Mouse (Mus musculus) c-Kit-positive CD71-negative TER-119-negative erythroid progenitor cells, embryonic 14.5 days (primary cell): ENCODE data around the gene Dysf.

ENCODE experiments used
- DNase-seq: peaks from one replicate; pipeline ENCODE4 v3.0.0-alpha.2; 2013; ENCODE audit warnings: low read depth

The Dysf gene

DNA sequence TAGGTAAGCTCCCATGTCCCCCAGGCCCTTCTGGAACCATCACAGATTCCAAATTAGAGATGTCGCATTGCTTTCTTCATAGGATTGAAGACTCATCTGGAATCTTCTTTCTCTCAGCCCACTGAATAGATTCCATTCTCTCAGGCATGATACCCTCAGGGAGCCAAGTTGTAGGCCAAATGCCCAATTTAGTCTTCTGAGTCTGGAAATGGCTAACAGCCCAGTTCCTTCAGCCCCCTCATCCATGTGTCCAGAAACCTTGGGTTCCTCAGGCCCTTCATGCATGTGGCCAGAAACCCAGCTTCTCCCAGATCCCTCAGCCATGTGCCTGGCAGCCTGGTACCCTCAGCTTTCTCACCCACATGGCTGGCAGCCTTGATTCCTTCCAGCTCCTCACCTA lies 160.2 kb downstream of the Dysf start:
- DNase-seq: no peak

DNA sequence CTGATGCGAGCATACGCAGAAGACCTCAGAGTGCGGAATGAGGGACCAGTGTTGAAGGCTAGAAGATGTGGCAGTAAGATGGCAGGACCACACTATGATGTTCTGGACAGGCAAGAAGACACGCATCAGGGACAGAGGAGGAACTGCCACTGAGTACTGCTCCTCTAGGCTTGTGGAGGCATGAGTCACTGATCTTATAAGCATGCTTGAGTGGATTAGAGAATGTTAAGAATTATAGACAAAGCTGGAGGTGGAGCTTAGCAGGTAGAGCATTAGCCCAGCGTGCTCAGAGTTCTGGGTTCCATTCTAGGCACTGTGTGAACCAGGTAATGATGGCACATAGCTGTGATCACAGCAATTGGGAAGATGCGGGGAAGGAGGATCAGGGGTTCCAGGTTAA lies 165.2 kb downstream of the Dysf start:
- no peak for DNase-seq

DNA sequence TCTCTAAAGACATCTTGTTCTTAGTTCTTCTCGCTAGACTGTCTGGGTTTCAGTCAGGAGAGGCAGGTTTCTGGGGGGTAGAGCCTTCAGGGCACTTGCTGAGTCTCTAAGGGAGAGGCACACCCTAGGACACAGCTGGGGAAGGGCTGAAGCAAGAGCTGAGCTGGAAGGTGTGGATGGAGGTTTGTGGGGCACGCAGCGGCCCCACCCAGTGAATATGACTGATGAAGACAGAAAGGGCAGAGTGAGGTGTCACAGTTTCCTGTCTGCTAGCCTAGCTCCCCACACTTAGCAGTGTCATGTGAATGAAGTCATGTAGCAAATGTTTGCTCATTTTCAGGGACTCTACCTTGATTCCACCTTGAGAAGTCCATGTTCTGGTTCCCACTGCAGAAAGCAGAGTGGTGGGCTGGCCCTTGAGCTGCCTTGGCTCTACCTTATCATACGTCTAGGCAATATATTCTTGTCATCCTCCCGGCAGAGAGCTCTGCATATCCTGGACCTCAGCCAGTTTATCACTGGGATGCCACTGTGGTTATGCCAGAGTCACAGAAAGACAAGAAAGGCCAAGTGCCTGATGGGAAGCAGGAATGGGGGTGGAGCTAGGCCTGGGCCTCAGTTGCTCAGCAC lies 170.5 kb downstream of the Dysf start:
- DNase-seq: no peak

DNA sequence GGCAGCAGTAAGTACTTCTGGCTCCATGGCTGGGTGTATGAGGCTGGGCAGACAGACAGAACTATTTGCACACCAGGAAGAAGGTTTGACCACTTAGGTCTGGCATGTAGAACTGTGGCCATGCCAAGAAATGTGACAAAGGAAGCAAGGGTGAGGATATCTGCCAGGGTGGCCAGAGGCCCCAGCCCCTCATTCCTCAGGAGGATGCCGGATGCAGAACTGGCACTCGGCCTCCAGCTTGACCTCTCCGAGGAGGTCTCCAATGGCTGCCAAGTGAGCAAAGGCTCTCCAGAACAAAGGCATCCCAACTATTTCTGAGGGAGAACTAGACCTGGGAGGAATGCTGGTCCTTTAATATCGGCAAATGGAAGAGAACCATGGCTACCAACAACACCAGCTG lies 173.1 kb downstream of the Dysf start:
- no peak for DNase-seq

DNA sequence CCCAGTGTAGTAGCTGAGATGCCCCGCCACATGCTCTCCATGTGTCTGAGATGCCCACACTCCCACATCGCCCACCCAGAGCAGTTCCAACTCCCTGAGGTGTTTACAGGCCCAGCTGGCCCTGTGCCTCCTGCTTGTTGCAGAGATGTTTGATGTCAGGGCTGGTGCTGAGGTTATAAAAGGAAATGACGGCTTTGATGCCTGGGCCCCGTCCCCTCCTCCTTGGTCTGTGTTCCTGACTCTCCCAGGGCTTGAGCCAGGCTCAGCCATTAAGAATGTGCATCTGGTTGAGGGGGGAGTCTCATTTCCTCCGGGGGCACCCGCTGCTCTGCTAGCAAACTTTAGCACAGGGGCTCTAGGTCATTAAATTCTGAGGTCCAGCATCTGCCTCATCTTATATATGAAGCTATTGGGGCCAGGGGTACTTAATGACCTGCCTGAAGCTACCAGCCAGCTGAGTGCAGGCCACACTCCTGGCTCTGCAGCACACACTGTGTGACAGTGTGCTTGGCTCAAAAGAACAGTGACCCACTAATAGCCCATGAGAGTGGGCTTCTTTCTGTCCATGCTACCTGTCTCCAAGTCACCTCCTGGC lies 183.4 kb downstream of the Dysf start:
- DNase-seq: no peak

DNA sequence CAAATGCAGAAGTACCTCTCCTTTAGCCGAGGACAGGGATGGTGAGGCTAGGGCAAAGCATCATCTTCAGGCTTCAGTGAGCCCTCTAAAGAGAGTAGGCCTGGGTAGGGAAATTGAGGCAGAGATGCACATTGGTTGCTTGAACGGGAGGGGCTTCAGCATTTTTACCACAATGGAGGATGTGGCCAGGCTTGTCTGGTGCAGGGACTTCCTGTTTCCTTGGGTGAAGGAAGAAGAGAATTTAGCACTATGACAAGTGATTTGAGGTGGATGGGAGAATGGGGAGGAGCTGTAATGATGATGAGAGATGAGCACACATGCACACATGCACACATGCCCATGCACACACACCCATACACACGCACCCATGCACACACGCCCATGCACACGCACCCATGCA lies 188.1 kb downstream of the Dysf start:
- DNase-seq: no peak

DNA sequence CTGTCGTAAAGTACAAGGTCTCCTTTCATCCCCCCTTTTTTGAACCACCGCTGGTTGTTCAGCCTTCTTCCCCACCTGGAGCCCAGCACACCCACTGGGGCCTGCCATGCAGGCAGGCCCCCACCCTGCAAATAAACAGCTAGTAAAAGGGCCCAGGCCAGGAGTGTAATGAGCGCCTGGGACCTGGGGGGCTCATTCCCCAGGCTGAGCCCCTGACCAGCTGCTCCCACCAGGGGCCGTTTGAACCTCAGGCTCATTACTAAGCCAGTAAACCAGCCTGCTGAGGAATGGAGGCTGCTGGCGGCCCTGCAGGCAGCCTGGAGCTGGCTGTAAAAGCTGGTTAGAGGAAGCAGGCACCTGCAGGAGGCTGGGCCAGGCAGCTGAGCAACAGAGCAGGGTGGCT lies 189.4 kb downstream of the Dysf start:
- no peak for DNase-seq

DNA sequence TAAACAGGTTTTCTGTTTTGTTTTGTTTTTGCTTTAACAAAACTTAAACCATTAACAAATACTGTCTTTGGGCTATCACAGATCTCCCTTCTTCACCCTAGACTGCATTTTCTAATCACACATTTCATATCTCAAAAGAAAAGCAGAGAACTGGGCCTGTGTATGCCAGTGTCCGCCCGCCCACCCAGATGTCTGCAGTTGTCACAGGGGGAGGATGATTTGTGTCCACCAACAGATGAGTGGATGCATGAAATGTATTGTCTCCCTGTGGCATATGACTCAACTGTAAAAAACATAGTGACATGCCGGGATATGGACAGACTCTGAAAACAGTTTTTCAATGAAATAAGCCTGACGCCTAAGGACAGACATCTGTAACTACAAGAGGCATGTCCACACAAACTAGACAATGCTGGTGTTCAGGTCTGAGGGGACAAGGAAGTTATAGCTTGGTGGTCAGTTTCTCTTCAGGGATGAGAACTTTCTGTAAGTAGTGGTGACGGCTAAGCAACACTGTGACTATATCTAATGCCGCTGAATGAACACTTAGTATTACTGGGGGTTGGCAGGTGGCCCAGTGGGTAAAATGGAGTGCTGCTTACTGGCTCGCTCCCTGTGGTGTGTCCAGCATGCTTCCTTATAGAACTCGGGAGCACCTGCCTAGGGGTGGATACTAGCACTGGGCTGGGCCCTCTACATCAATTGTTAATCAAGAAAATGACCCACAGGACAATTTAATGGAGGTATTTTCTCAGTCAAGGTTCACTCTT lies 193.5 kb downstream of the Dysf start:
- DNase-seq: no peak

DNA sequence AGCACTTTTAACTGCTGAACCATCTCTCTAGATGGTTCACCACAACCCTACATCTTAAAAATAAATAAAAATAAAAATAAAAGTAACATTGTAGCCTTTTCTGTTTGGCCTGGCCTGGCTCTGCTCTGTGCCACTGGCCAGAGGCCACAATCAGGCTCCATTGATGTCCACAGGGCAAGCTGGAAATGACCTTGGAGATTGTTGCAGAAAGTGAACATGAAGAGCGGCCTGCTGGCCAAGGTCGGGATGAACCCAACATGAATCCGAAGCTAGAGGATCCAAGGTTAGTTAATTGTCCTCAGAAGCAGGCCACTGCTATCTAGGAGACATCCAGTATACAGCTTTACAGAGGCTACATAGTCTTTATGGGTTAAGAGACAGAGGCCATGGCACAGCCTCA lies 197.2 kb downstream of the Dysf start:
- DNase-seq: no peak

DNA sequence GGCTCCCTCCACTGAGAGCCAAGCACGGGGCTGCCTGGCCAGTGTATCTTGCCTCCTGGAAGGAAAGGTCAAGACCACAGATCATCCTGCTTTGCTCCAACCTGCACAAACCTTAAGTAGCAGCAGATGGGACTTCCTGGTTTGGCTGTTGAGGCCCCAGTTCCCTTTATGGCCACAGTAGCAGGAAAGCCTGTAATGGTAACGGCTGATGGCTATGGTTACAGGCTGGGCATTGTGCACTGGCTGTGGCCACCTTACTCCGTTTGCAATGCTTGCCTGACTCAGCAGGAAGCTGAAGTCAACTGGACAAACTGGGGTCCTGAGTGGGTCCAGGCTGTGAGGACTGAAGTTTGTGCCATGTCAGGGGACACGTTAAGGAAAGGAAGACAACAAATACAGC lies 200.2 kb downstream of the Dysf start:
- no peak for DNase-seq

DNA sequence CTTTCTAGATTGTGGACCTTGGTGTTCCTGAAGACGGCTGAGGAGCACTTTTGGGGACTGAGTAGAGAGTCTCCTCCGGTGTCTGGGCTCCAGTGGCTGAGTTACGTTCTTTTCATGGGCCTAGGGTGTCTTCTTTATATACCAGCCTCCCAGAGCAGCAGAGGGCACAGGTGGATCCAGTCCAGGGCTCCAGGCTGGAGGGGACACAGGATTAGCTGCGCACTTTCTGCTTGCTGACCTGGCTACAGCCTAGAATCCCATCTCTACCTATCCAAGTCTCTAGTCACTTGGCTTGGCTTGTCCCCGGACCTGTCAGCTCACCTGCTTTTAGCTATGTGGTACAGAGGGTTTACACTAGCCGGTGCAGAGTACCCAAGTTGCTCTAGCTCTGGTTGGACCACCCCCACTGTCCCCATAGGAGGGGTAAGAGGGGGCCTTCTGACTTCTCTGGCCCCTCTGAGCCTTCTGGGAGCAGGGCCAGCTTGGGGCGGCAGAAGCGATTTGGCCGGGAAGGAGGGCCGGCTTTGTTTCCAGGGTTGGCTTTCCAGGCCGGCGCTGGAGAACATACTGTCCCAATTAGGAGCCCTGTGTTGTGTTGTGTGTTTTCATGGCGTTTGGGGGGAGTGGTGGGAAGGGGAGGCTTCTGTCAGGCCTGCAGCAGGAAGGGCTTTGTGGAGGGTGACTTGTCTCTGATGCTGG lies 201.5 kb downstream of the Dysf start:
- no peak for DNase-seq

DNA sequence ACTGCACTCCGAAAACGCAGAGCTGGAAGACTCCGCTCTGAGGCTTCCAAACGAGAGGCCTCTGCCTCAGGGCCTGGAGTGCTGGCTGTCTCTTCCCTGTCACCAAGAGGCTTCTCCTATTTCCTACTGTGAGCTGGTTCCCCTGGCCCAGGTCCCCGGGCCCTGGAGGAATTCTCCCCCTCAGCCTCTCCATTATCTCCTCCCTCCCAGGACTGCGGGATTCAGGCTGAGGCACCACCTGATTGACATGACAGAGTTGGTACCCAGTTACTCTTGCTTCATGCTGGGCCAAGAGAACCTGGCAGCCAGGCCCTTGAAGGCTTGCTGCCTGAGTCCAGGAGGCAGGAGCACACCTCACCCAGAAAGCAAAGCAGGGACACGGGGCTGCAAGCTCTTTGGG lies 203.1 kb downstream of the Dysf start:
- DNase-seq: no peak

DNA sequence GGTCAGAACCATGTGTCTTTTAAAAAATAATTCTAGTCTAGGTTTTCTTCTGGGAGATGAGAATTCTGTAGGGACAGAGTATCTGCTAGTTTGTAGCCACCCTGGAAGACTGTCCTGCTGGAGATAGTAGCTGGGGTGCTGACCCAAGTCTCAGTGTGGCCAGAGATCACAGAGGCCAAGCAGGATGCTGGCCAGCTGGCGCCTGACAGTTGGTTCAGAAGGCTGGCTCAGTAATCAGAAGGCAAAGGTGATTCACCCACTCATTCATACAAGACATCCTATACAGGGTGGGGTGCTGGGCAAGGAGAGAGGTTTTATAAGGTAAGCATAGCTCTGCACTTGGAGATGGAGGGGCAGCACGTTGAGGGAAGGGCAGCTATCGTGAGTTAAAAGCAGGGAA lies 204.7 kb downstream of the Dysf start:
- no peak for DNase-seq

DNA sequence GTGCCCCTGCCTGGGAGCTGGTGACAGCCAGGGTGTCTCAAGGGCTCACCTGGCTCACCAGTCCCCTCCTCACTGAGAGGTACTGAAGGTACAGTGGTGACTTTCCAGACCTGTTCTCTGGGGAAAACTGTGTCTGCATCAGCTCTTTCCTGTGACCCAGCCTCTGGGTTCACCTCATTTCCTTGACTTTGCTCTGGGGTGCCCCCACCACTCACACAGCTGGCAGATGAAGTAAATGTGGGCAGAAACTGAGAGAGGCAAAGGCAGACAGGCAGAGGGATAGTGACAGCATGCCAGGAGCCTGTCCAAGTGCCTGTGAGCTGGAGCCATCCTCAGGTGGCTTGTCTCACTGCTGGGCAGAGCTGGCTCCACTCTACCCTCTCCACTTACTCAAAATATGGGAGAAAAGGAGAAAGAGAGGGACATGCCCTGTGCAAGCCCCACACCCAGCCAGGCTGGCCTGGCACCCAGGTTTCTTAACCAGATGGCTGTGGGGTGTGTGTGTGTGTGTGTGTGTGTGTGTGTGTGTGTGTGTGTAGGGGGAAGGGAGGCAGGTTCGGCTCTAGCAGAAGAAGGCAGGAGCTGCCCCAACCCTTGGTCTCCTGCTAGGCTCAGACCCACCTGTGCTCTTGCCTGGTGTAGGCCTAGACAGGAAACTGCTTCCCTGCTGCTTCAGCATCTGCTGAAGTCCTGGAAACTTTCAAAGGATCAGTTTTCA lies 209.0 kb downstream of the Dysf start:
- no peak for DNase-seq

DNA sequence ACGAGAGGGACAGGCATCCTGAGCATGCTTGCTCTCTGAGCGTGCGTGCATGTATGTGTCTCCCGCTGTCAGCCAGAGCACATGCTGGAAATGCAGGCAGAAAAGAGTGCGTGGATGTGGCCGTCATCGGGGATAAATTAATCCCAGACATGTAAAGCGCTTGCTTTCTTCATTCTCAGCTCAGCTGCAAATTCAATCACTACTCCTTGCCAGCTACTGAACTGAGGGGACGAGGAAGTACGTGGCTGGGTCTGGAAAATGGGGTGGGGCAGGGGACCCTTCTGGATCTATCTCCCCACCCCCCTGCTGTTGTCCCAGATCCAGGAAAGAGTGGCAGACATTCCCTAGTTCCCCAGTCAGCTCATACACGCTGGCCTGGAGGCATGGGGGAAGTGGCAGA lies 210.7 kb downstream of the Dysf start:
- no peak for DNase-seq

DNA sequence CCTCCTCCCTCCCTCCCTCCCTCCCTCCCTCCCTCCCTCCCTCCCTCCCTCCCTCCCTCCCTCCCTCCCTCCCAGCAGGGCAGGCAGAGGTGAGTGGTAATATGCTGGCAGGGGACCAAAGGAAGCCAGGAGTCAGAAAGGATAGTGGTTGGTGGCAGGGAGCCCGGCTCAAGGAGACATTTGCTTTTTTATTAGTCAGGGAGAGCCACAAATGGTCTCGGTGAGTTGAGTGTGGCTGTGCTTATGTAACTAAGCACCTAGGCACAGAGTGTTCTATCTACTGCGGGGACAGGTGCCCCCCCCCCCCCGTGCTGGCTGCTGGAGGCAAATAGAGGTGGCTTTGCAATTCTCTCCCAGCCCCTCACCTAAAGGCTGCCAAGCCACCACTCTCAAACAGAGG lies 216.5 kb downstream of the Dysf start:
- DNase-seq: no peak

DNA sequence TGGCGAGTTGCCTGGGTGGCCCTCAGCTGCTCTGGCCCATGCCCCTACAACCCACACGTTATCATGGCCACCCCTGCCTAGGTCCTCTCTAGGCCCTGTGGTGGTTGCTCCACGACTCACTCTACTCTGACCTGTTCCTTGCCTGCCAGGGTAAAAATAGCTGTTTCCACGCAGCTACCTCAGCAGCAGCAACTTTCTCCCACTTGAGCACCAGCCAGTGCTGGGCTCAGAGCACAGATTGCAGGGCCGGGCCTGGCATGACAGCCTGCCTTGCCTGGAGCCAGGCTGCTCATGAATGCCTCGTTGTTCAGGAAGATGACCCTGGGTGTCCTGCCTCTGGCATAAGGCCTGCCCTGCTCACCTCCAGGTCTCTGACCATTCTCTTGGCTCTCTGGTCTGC lies 217.2 kb downstream of the Dysf start:
- no peak for DNase-seq

DNA sequence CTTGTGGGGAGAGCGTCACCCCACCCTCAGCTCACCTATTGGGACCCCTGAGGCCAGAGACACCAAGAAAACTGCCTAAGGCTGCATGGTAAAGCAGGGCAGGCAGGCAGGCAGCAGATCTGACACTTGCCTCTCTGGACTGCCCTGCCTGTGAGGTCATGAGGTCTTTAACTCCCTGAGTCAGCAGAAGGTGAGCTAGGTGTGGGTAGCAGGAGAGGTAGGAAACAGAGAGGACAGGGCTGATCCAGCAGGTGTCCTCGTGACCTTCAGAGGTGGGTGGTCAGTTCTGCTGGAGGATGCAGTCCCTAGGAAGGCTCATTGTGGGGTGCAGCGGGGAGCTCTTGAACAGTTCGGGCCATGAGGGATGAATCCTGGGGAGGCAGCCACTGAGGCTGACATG lies 219.8 kb downstream of the Dysf start:
- no peak for DNase-seq

DNA sequence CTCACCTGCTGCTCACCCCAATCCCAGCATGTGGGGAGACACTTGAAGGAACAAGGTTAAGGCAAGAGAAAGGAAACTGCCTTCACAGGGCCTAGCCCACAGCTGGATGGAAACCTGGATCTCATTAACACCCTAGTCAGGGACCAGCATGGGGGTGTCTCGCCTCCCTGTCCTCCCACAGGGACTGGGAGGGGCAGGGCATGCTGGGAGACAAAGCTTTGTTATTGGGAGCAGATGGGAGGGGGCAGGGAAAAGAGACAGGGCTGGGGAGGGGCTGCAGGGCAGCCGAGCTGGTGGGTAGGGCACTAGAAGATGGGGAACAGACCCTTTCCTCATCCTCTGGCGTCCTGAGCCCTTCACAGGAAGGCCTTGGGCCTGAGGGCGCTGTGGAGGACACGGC lies 220.4 kb downstream of the Dysf start:
- no peak for DNase-seq

DNA sequence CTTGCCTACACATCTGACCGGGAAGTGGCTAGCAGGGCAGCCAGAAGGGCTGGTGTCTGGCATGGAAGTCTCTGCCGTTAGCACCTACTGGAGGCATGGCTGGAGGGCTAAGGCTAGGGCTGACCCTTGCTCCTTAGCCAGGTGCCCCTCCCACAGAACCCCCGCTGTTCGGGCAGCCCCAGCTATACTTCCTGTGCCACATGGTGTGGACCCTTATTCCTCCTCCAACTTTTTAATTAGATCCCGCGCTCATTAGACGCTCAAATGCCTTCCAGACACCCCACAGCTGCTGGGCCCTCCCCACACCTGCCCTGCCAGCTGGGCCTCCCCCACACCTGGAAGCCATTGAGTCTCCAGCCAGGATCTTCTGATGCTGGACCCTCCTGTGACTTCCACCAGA lies 221.3 kb downstream of the Dysf start:
- DNase-seq: no peak

DNA sequence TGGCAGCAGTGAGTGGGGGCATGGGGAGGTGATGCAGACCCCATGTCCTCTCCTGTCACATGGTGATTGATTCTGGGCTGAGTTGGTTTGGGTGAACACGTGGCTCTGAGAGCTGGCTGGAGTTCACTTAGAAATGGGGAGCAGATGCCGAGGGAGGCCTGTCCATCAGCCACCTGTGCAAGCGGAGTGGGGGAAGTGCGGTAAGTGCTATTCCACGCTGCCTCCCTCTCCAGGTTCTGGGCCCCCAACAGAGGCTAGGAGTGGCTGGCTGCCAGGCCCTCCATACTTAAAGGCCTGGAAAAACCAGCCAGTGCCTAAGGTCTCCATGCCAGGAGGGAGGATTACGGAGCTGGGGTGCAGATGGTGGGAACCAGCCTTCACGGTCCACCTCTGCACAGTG lies 222.7 kb downstream of the Dysf start:
- no peak for DNase-seq

DNA sequence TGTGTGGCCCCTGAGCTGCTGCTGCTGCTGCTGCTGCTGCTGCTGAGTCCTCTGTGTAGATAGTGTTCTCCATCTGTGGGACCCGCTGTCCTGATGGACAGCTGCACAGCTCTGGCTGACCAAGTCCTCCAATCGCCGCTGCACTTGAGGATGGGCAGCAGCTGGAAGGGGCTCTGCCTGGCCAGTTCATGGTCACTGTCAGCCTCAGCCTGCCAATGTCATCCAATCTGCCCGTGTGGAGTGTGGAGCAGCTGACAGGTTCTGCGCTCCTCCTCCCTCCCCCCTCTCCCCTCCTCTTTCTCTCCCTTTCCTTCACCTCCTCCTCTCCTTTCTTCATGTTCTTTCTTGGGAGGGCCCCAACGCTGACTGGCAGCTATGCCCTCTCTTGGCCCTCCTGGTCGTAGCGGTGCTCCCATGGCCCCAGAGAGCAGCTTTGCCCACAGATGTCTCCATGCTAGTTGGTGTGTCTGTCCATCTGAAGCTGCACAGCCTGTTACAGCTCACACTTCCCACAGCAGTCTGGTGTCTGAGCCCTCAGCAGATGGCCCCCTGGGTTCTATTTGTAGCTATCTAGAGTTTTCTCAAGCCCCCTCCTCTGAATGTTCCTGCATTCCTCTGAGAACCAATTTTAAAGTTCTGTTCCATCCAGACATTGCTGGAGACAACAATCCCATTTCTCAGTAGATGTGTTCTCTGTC lies 223.8 kb downstream of the Dysf start:
- DNase-seq: no peak
